In genomic region chr2:144240095-144240899, GRCm38 (mm10) we compare ENCODE assay signal across 13 mouse cellular contexts. TPM values are rescaled to one million over a fixed set of nuclear protein-coding genes. Genes with fewer than 3 reads are reported as not detected.
DNase-seq lines count a peak whose midpoint lies in the region; ATAC-seq and TF ChIP-seq lines count a peak whose summit lies in the region.
"Had no signal": no experiment of that assay in that cellular context is flagged by ENCODE, and none has a peak within 500 bp of the region (broad histone marks: within the 10 kb centered on the region; RNA-seq: fewer than 3 reads in every experiment).

No protein-coding gene starts in this region.

- H3K4me3 ChIP-seq in intestine, embryonic 14.5 days (ENCODE audit: low read depth, low read length) = no peak overlapping the region
- no peak overlapping the region for H3K4me3 ChIP-seq in intestine, postnatal 0 days (ENCODE audit: low read depth, low read length)
- H3K4me3 ChIP-seq in limb, embryonic 13.5 days = no peak overlapping the region
- H3K4me3 ChIP-seq: forebrain, embryonic 12.5 days; heart, embryonic 12.5 days had no signal

- H3K9ac ChIP-seq in intestine, embryonic 14.5 days (ENCODE audit: low read length) = no peak overlapping the region
- H3K9ac ChIP-seq in intestine, postnatal 0 days (ENCODE audit: low read depth, low read length) = no peak overlapping the region
- H3K9ac ChIP-seq in limb, embryonic 13.5 days = no peak overlapping the region
- H3K9ac ChIP-seq: forebrain, embryonic 12.5 days; heart, embryonic 12.5 days had no signal

- 75% methylated on average over 3 of the region's 3 CpGs for WGBS in intestine, embryonic 14.5 days
- 87% methylated on average over 3 of the region's 3 CpGs for WGBS in intestine, postnatal 0 days
- 81% methylated on average over 3 of the region's 3 CpGs for WGBS in limb, embryonic 13.5 days

- intact Hi-C loops in left cerebral cortex, postnatal 10 days (cut with DNase I) = no loop called here

- peak overlapping the region; percentile 39 for H3K27ac ChIP-seq in intestine, embryonic 14.5 days (ENCODE audit: low read depth)
- H3K27ac ChIP-seq in intestine, postnatal 0 days (ENCODE audit: low read depth, low read length) = no peak overlapping the region
- peak overlapping the region; percentile 48; the same call in 1 of the 2 replicates for H3K27ac ChIP-seq in limb, embryonic 13.5 days
- H3K27ac ChIP-seq: forebrain, embryonic 12.5 days had no signal

- ATAC-seq in intestine, embryonic 14.5 days (replicated peaks; ENCODE audit: low FRiP score, low TSS enrichment, low read depth) = 0 out of 2 replicates have a peak, but pooled peaks have one; percentile 28
- no peak for ATAC-seq in intestine, postnatal 0 days
- peak; percentile 84 for ATAC-seq in limb, embryonic 13.5 days (ENCODE audit: low FRiP score, low read depth)

- H3K36me3 ChIP-seq in intestine, embryonic 14.5 days (ENCODE audit: control insufficient read depth, insufficient read depth, low read length) = no peaks in the 10 kb centered on the region
- H3K36me3 ChIP-seq in intestine, postnatal 0 days (ENCODE audit: control insufficient read depth, insufficient read depth) = no peaks in the 10 kb centered on the region
- H3K36me3 ChIP-seq in limb, embryonic 13.5 days = no peaks in the 10 kb centered on the region
- H3K36me3 ChIP-seq: forebrain, embryonic 12.5 days; heart, embryonic 12.5 days had no signal

- no peaks in the 10 kb centered on the region for H3K9me3 ChIP-seq in intestine, embryonic 14.5 days (ENCODE audit: control insufficient read depth, low read length)
- no peaks in the 10 kb centered on the region for H3K9me3 ChIP-seq in intestine, postnatal 0 days (ENCODE audit: control insufficient read depth)
- H3K9me3 ChIP-seq in limb, embryonic 13.5 days = no peaks in the 10 kb centered on the region
- H3K9me3 ChIP-seq: forebrain, embryonic 12.5 days; heart, embryonic 12.5 days had no signal

- peaks cover 12% of the 10 kb centered on the region for H3K4me1 ChIP-seq in intestine, embryonic 14.5 days (replicated peaks; ENCODE audit: control insufficient read depth, insufficient read depth, low read length)
- H3K4me1 ChIP-seq in intestine, postnatal 0 days (replicated peaks; ENCODE audit: control insufficient read depth, insufficient read depth, low read length) = no peaks in the 10 kb centered on the region; the same call in 1 of the 2 replicates
- peaks cover 40% of the 10 kb centered on the region for H3K4me1 ChIP-seq in limb, embryonic 13.5 days

- no peak for TF ChIP-seq CTCF in intestine, postnatal 0 days (IDR thresholded peaks at IDR 0.05; ENCODE audit: low read depth)

- peak; percentile 33 for DNase-seq in embryo, embryonic 11 days
- DNase-seq in embryo, embryonic 9.5 days (ENCODE audit: extremely low spot score) = no peak
- DNase-seq in intestine, embryonic 14.5 days (ENCODE audit: low spot score) = no peak
- DNase-seq in NIH3T3 (ENCODE audit: low read depth) = peak; percentile 57
- no peak for DNase-seq in left cerebral cortex, postnatal 10 days (ENCODE audit: extremely low spot score in 1 of 2, low spot score in 2 of 2)
- no peak for DNase-seq in gastrocnemius, postnatal 25 days
- DNase-seq: cerebellum, adult 2 months; right cerebral cortex, postnatal 14 days; thymus, postnatal 4 days had no signal

- H3K27me3 ChIP-seq in intestine, embryonic 14.5 days (replicated peaks; ENCODE audit: control insufficient read depth, insufficient read depth, low read length) = no peaks in the 10 kb centered on the region
- H3K27me3 ChIP-seq in intestine, postnatal 0 days (replicated peaks; ENCODE audit: control insufficient read depth, insufficient read depth, low read length) = no peaks in the 10 kb centered on the region
- H3K27me3 ChIP-seq in limb, embryonic 13.5 days = no peaks in the 10 kb centered on the region
- H3K27me3 ChIP-seq: forebrain, embryonic 12.5 days; heart, embryonic 12.5 days had no signal

- no peak overlapping the region for H3K4me2 ChIP-seq in intestine, embryonic 14.5 days (ENCODE audit: low read length)
- no peak overlapping the region for H3K4me2 ChIP-seq in intestine, postnatal 0 days (replicated peaks; ENCODE audit: low read depth)
- H3K4me2 ChIP-seq in limb, embryonic 13.5 days (replicated peaks) = no peak overlapping the region
- H3K4me2 ChIP-seq: forebrain, embryonic 12.5 days; heart, embryonic 12.5 days had no signal

RNA-seq across cellular contexts. Expression of gene Mgme1, which starts 30.2 kb away (rescaled TPM):
- 21.1 and 22.9 TPM in 2 replicates for polyA plus RNA-seq in intestine, embryonic 14.5 days (2014; fragmentation: Nextera tagmentation; extraction: Ambion mirVana)
- polyA plus RNA-seq in intestine, postnatal 0 days (2015; fragmentation: Nextera tagmentation; extraction: Ambion mirVana) = 8.8 and 9.6 TPM in 2 replicates
- polyA plus RNA-seq in limb, embryonic 13.5 days (2015; fragmentation: Nextera tagmentation; extraction: Ambion mirVana) = 19.7 and 22.6 TPM in 2 replicates
- total RNA-seq in left cerebral cortex, postnatal 10 days (2021) = 1 to 10 TPM; 2.9 to 3.8 TPM
- total RNA-seq in gastrocnemius, postnatal 25 days (2021) = 1 to 10 TPM; 6.0 to 6.5 TPM

RNA-seq across cellular contexts. Expression of gene Snx5, which starts 30.4 kb away (rescaled TPM):
- polyA plus RNA-seq in intestine, embryonic 14.5 days (2014; fragmentation: Nextera tagmentation; extraction: Ambion mirVana) = 134 and 139 TPM in 2 replicates
- 116 and 123 TPM in 2 replicates for polyA plus RNA-seq in intestine, postnatal 0 days (2015; fragmentation: Nextera tagmentation; extraction: Ambion mirVana)
- polyA plus RNA-seq in limb, embryonic 13.5 days (2015; fragmentation: Nextera tagmentation; extraction: Ambion mirVana) = 130 and 133 TPM in 2 replicates
- total RNA-seq in left cerebral cortex, postnatal 10 days (2021) = 10 to 100 TPM; 63.2 to 63.9 TPM
- 10 to 100 TPM; 39.6 to 39.8 TPM for total RNA-seq in gastrocnemius, postnatal 25 days (2021)

Comparison
In these comparisons a context has a peak if more than half of its experiments do, and no peak if none do; other contexts are left out.
1. DNase-seq: peak in embryo, embryonic 11 days (single experiment) and NIH3T3 (single experiment); none in embryo, embryonic 9.5 days (single experiment), intestine, embryonic 14.5 days (single experiment), left cerebral cortex, postnatal 10 days (0 of 2) and gastrocnemius, postnatal 25 days (single experiment).